Mouse (Mus musculus) kidney, adult 10 weeks (tissue): Measurements from ENCODE around the gene Stim1. TPM values are rescaled to one million over a fixed set of nuclear protein-coding genes. Genes with fewer than 3 reads are reported as not detected.

Experiments
- polyA plus RNA-seq: library from polyadenylated mRNA; stranded (reverse); fragments of 350-450 nt; fragmentation: Illumina TruSeq; extraction: RNeasy Lipid Tissue Mini Kit (QIAGEN cat#74804); gene quantifications from one replicate; pipeline ENCODE4 v1.2.3, GENCODE M21; 2014; ENCODE audit warnings: low read depth, low replicate concordance

Stim1 gene
- 5.1 TPM for polyA plus RNA-seq

DNA sequence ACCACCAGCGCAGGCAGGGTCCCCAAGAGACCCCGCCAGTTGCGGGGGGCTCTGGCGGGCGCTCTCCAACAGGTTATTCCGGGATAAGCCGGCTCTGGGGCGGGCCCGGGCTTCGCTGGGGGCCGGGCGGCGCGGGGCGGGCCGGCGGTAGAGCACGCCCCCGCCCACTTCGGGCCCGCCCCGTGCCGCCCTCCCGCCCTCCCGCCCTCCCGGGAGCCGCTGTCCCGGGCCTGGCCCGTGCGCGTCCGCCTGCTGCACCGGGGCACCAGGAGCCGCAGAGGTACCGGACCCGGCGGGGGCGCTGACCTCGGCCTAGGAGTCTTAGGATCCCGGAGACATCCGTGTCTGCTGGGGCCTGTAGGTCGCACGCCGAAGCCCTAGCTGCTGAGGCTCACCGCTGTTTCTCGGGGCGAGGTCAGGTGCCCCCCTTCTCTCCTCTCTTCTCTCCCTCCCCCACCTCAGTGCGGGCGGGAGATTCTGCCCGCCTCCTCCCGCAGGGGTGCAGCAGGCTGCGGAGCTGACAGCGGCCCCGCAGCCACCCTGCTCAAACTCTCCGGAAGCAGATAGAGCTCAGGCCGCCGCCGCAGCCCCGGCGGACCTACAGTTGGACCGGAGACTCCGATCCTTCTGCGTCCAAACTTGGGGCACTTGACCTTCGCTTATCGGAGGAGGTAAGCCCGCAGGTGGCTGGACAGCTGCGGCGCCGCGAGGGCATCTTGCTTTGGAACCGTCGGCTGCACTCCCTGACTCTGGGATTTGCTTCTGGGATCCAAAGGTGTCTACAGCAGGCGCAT, at the start of gene Stim1:
TSS of gene Stim1 (plus strand) at position 206 of the 794 bp plus-strand sequence.

DNA sequence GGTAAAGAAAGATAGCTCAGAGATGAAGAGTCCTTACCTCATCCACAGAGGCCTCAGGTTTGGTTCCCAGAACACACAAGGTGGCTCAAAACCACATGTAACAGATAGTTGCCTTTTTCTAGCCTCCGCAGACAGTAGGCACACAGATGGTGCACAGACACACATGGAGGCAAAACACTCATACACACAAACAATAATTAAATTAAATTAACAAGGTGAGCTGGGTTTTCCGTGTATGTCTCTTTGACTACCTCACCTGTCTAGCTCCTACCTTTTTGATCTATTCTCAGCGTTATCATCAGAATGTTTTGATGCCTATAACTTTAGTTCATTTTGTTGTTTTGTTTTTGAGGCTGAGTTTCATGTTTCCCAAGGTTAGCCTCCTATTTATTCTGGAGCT, 11.7 kb upstream of the Stim1 start, which contains the start of gene Rhog:
TSS of gene Rhog (minus strand) at position 101 of the 400 bp plus-strand sequence.

DNA sequence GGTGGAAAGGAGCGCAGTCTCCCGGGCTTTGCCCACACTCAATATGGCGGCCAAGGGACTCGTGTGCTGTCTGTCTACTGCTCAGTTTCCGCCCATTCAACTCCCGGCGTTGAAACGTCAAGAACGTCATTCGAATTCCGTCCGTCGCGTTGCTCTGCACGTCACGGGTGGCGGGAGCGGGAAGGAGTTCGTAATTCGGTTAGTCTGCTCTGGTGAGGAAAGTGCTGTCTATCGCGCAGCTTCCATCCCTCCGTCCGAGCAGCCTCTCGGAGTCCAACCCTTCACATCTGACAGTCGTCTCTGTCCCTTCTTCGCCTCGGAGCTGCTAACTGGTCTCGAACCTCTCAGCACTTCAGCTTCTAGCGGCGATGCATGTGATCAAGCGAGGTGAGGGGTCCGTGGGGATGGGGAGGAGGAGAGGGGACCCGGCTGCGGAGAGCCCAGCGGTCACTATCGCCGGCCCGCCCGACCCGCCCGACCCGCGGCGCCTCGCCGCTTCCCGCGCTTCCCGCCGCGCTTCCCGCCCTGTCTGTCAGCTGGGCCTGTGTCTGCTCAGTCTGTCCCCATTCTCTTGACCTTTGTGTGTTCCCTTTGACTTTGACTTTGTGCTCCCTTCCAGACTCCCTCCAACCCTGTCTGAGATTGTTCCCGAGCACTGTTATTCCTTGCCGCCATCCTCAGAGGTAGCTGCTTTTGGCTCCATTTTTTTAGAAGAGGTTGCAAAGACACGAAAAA, 174.2 kb downstream of the Stim1 start, which contains the start of gene Rrm1:
TSS of gene Rrm1 (plus strand) at position 39 of the 735 bp plus-strand sequence.

DNA sequence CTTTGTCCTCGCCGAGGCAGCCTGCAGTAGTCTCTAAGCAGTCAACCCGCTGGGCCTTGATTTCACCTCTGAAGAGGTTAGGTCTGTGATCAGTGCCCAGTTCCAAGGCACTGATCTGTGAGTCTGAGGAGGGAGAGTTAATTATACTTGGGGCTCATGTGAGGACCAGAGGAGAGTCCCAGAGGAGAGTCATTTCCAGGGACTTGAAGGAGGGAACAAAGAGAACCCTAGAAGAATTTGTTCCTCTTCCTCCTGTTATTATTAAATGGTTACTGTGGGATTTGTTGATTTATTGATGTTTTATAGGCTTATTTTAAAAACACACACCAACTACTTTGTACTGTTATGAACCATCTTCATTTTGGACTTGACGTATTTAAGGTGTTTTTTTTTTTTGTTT, 214.0 kb downstream of the Stim1 start, which contains the start of gene Olfr543:
TSS of gene Olfr543 (minus strand) at position 101 of the 400 bp plus-strand sequence.

Other genes with a start within 250 kb of the Stim1 start
- gene Il18bp, start 249.1 kb upstream of the Stim1 start, polyA plus RNA-seq = 9.1 TPM
- 16.5 TPM for gene Rnf121, start 202.3 kb upstream of the Stim1 start, polyA plus RNA-seq
- 9.9 TPM for gene Xndc1, start 202.3 kb upstream of the Stim1 start, polyA plus RNA-seq
- not detected for gene Xntrpc, start 202.1 kb upstream of the Stim1 start, polyA plus RNA-seq
- gene Trpc2, start 184.7 kb upstream of the Stim1 start, polyA plus RNA-seq = not detected
- gene Art1, start 166.1 kb upstream of the Stim1 start, polyA plus RNA-seq = not detected
- gene Art5, start 158.3 kb upstream of the Stim1 start, polyA plus RNA-seq = not detected
- not detected for gene Chrna10, start 151.0 kb upstream of the Stim1 start, polyA plus RNA-seq
- 33.4 TPM for gene Nup98, start 57.6 kb upstream of the Stim1 start, polyA plus RNA-seq
- 25.3 TPM for gene Pgap2, start 57.6 kb upstream of the Stim1 start, polyA plus RNA-seq
- 1.2 TPM for gene Rhog, start 11.8 kb upstream of the Stim1 start, polyA plus RNA-seq
- gene Rrm1, start 173.9 kb downstream of the Stim1 start, polyA plus RNA-seq = 22.6 TPM
- gene Olfr543, start 213.9 kb downstream of the Stim1 start, polyA plus RNA-seq = not detected
- gene Olfr544, start 220.5 kb downstream of the Stim1 start, polyA plus RNA-seq = not detected
- gene Olfr545, start 231.8 kb downstream of the Stim1 start, polyA plus RNA-seq = not detected